Mouse (Mus musculus) ovary, postnatal 10 days (tissue): ENCODE results near the gene Lrr1.

Source experiments
- DNase-seq: peaks from one replicate; pipeline ENCODE4 v3.0.0; 2022; ENCODE audit warnings: low spot score

The Lrr1 gene

GRCm38 (mm10) chr12:69198985-69199384, 30.4 kb downstream of the Lrr1 start:
- DNase-seq: no peak

GRCm38 (mm10) chr12:69204052-69204833, 35.6 kb downstream of the Lrr1 start, which contains the start of gene Gm49384:
Gene Gm49384 (minus strand): TSS chr12:69204267.
- no peak for DNase-seq

- no peak for DNase-seq
Observed at GRCm38 (mm10) chr12:69207396-69207795, 38.8 kb downstream of the Lrr1 start.

GRCm38 (mm10) chr12:69207926-69208325, 39.3 kb downstream of the Lrr1 start:
- DNase-seq: no peak

- no peak for DNase-seq
Observed at GRCm38 (mm10) chr12:69208520-69208919, 39.9 kb downstream of the Lrr1 start.

GRCm38 (mm10) chr12:69210056-69210979, 41.7 kb downstream of the Lrr1 start:
- no peak for DNase-seq

GRCm38 (mm10) chr12:69211057-69211456, 42.4 kb downstream of the Lrr1 start:
- no peak for DNase-seq

GRCm38 (mm10) chr12:69213186-69213777, 44.7 kb downstream of the Lrr1 start:
- no peak for DNase-seq

- DNase-seq: no peak
Observed at GRCm38 (mm10) chr12:69214393-69214792, 45.8 kb downstream of the Lrr1 start.

- DNase-seq: no peak
Observed at GRCm38 (mm10) chr12:69215000-69215785, 46.6 kb downstream of the Lrr1 start.

- no peak for DNase-seq
Observed at GRCm38 (mm10) chr12:69216587-69216986, 48.0 kb downstream of the Lrr1 start.

GRCm38 (mm10) chr12:69220613-69221277, 52.1 kb downstream of the Lrr1 start:
- no peak for DNase-seq

GRCm38 (mm10) chr12:69227776-69228466, 59.3 kb downstream of the Lrr1 start, which contains the start of gene Pole2:
Gene Pole2 (minus strand): TSS chr12:69228195.
- peak; percentile 80 for DNase-seq
